Mouse (Mus musculus): ENCODE data around the gene Cd300lg. TPM values are rescaled to one million over a fixed set of nuclear protein-coding genes. Genes with fewer than 3 reads are reported as not detected.

Cd300lg gene
- total RNA-seq, 2 experiments from 2014 or later, result 0.14 TPM; not detected in 1

DNA sequence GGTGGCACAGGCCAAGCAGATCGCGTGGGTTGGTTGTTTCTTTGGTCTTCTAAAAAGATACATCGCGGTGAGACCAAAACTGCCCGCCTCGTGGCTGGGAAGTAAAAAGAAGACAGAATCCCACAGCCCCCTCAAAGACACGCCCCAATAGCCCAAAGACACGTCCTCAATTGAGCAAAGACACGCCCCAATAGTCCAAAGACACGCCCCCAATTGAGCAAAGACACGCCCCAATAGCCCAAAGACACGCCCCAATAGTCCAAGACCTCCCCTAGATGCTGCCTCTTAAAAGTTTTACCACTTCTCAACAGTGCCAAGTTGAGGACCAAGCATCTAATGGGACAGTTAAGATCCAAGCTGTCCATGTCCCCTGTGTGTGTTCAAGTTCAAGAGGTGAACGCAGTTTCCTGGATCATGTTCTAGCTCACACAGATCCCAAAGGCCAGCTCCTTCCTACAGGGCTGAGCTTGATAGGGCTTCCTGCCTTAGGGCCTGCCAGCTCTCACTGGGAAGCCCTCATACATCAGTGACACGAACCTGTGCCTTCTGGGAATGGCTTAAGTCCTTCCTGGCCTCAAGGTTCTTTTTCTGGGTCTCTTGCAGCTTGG, 8.7 kb downstream of the Cd300lg start:
- DNase-seq (ENCODE audit: low spot score in 2 of 2), result no peak

GRCm38 (mm10) chr11:102051541-102051940, 10.2 kb downstream of the Cd300lg start:
- no peak for DNase-seq (ENCODE audit: low spot score in 2 of 2)

DNA sequence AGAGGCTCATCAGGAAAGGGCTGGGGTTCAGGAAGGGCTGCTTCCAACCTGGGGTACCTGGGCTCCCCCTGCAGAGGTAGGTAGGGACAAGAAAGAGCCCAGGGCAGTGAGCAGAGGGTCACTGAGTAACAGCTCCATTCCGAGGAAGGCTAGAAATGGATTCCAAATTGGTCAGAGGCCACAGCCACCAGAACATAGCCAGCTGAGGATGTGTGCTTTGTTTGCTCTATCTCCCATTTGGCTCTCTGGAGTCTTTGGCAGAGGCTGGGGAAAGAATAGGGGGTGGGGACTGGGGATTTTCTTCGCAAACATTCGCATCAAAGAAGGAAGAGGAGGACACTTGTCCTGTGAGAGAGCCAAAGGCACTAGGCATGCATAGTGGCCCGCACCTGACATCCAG, 10.6 kb downstream of the Cd300lg start:
- no peak for DNase-seq (ENCODE audit: low spot score in 2 of 2)

- no peak for DNase-seq (ENCODE audit: low spot score in 2 of 2)
These were observed 11.4 kb downstream of the Cd300lg start for GRCm38 (mm10) chr11:102052697-102053096.

- no peak for DNase-seq (ENCODE audit: low spot score in 2 of 2)
These were observed 11.9 kb downstream of the Cd300lg start for GRCm38 (mm10) chr11:102053183-102053582.

DNA sequence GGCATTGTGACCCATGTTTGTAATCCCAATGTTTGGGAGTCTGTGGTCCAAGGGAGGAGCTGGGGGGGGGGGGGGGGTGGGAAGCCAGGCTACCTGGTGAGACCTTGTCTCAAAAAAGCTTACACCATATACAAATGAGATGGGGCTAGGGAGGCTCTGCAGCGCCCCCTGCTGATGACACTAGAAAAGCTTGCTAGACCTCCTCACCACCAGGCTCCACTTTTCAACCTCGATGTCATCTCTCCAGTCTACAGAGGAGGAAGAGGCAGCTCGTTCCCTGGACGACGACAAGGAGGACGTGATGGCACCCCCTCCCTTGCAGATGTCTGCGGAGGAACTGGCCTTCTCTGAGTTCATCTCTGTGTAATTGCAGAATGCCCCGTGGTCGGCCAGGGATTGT, 12.5 kb downstream of the Cd300lg start:
- peak; percentile 66 to 70 for DNase-seq (ENCODE audit: low spot score in 2 of 2)

GRCm38 (mm10) chr11:102061236-102061940, 20.1 kb downstream of the Cd300lg start:
- peak; percentile 88 to 90 for DNase-seq (ENCODE audit: low spot score in 2 of 2)

DNA sequence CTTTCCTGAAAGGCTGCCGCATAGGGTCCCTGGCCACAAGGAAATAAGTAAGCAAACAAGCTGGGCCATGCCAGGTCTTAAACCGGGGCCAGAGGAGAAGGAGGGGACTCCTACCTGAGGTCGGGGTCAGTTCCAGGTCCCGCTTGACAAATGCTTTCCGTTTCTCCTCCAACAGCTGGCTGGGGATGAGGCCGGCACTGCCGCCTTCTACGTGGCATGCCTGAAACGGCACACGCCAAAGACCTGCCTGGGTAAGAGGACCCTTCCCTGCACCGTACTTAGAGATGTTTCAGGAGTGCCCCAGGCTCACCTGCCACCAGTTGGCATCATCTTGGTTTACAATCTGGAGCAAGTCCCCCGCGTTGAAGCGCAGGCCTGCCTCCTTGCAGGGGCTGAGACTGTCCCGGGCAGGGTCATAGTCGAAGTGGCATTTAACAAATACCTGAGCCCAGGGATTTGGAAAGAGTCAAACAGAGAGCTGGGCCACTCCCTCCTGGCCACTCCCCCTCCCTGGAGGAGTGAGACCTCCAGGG, 20.7 kb downstream of the Cd300lg start:
- DNase-seq (ENCODE audit: low spot score in 2 of 2), result no peak

GRCm38 (mm10) chr11:102063076-102063475, 21.8 kb downstream of the Cd300lg start:
- DNase-seq (ENCODE audit: low spot score in 2 of 2), result no peak

DNA sequence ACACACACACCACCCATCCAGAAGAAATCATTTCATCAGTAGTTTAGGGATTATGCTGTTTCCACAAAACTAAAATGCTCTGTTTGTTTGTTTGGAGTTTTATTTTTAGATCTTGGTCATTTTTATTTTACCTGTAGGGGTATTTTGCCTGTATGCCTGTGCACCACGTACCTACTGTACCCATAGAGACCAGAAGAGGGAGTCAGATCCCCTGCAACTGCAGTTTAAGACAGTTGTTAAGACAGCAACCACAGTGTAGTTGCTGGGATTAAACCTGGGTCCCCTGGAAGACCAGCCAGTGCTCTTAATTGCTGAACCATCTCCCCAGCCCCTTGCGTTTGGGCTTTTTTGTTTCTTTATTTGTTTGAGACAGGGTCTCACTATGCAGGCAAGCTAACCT, 27.7 kb downstream of the Cd300lg start:
- DNase-seq (ENCODE audit: low spot score in 2 of 2), result no peak

GRCm38 (mm10) chr11:102069633-102070032, 28.3 kb downstream of the Cd300lg start:
- DNase-seq (ENCODE audit: low spot score in 2 of 2), result no peak

GRCm38 (mm10) chr11:102070426-102070825, 29.1 kb downstream of the Cd300lg start:
- DNase-seq (ENCODE audit: low spot score in 2 of 2), result no peak

DNA sequence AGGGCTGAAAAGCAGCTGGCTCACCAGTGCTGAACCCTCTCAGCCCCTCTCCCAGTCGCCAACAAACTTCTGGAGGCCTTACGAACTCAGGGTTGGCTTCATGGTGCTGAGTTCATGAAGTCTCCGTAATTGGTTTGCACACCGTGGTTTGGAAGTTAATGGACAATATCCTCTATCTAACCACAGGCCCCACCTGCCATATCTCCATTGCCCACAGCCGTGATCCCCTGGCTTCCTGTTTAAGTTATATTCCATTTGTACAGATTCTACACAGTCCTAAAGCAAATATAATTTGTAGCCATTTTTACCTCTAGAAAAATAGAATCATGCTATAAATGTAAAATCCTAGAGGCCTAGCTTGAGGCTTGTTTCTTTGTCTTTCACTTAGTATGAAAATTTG, 31.4 kb downstream of the Cd300lg start:
- DNase-seq (ENCODE audit: low spot score in 2 of 2), result no peak

DNA sequence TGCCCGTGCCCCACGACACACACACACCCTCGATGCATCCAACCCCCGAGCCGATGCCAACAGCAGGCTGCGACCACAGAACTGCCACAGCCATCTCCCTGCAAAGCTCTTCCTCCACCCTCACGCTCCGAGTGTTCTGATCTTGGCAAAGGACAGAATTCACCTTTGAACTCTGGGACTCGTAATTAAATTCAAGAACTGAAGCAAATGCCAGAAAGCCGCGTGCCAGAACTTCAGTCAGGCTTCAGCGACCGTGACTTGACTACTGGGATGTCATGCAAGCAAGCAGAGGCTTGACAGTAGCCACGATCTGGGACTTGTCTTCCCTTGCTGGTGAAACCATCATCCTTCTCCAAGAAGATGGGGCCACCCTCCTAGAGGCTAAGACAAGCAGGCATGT, 32.4 kb downstream of the Cd300lg start:
- DNase-seq (ENCODE audit: low spot score in 2 of 2), result no peak

DNA sequence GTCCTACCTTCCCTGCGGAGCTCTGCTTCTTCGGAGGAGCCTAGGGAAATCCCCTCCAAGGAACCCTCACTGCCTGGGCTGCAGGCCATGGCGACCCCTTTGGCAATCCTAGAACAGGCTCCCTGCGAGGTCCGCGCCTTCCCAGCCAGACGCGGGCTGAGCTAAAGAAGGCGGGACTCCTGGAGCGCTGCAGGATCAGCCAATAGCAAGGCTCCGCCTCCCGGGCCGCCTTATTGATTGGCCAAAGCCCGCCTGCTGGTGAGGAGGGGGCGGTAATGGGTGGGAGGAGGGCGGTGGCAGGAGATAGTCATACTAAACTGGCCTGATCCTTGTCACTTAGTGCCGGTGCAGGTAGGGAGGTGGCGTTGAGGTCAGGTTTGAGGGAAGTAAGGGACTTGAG, 41.0 kb downstream of the Cd300lg start:
- peak; percentile 81 to 88 for DNase-seq (ENCODE audit: low spot score in 2 of 2)

DNA sequence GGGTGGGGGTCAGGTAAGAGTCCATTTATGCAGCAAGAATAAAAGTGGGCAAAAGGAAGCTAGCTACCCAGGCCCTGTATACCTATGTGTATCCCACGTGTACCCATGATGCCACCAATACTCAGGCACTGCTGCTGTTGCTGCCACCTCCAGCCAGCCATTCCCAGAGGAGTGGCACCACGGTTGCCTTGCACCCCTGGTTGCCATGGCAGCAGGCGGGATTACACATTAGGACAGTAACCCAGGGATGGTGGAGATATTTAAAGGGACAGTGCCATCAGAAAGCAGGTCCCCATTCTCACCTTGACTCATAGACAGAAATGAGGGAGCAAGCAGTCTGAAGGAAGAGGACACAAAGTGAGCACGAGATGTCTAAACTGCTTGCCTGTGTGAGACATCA, 41.9 kb downstream of the Cd300lg start:
- no peak for DNase-seq (ENCODE audit: low spot score in 2 of 2)

DNA sequence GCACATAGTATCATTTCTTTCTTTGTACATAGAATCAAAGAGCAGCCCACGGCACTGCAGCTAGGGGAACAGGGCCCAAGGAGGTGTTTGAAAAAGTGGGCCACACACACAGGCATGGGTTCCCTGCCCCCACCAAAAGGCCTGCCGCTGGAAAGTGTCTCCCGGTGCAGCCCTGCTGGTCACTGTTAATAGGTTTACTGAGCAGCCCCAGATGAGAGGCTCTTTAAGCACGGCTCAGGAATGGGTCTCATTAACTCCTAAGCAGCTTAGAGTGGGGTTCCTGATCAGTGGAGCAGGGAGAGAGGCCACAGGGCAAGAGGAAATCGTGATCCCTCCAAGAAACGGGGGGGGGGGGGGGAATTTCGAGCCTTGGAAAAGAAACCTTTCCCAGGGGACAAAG, 42.9 kb downstream of the Cd300lg start:
- no peak for DNase-seq (ENCODE audit: low spot score in 2 of 2)

DNA sequence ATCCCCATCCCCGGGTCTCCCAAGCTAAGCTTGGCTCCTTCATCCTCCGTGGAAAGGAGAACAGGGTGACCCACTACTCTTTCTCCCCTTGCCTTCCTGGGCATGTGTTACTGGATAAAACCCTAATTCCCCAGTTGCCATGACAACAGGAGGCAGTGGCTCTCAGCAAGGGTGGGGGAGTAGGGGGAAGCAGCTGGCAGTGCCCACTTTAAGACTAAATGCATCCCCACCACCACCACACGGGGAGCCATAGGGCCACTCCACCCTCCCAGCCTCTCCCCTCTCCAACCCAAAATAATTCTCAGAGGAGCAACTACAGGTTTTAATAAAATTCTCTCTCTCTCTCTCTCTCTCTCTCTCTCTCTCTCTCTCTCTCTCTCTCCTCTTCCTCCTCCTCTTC, 45.0 kb downstream of the Cd300lg start:
- peak; percentile 73 to 78 for DNase-seq (ENCODE audit: low spot score in 2 of 2)

- DNase-seq (ENCODE audit: low spot score in 2 of 2), result peak; percentile 84 to 89
These were observed 45.9 kb downstream of the Cd300lg start for GRCm38 (mm10) chr11:102087081-102087751.

- peak; percentile 73 to 75 for DNase-seq (ENCODE audit: low spot score in 2 of 2)
These were observed 46.9 kb downstream of the Cd300lg start, which contains the start of gene Mpp2 for GRCm38 (mm10) chr11:102087931-102088898. Mpp2 (minus strand) TSS chr11:102088515.

Data from layer of hippocampus, postnatal 10 days (tissue).